Mouse (Mus musculus) hindbrain, embryonic 11.5 days (tissue): ENCODE measurements around the gene Rab24. TPM values are rescaled to one million over a fixed set of nuclear protein-coding genes. Genes with fewer than 3 reads are reported as not detected.

Experiments used
- ATAC-seq: fragments of 200-750 bp; cut with Nextera tagmentation; 2 replicates; pipeline ENCODE4 v1.8.0; 2017; ENCODE audit warnings: mild to moderate bottlenecking, moderate TSS enrichment, moderate library complexity; ENCODE audit not compliant: low FRiP score
- DNase-seq: peaks from one replicate; pipeline ENCODE4 v3.0.0-alpha.2; 2015; ENCODE audit warnings: low spot score
- H3K27ac ChIP-seq: fragments of 300-500 bp; sonication (generic); 2 replicates; pipeline ENCODE4 v1.5.1; 2014; ENCODE audit warnings: mild to moderate bottlenecking, low read depth, low read length
- H3K27me3 ChIP-seq: fragments of 300-500 bp; sonication (generic); 2 replicates; pipeline ENCODE4 v1.6.1; 2014; ENCODE audit warnings: mild to moderate bottlenecking, low read length, moderate library complexity, mixed read lengths; ENCODE audit not compliant: control insufficient read depth, insufficient read depth
- H3K36me3 ChIP-seq: fragments of 300-500 bp; sonication (generic); 2 replicates; pipeline ENCODE4 v1.6.1; 2014; ENCODE audit warnings: mild to moderate bottlenecking, low read length, moderate library complexity, mixed read lengths; ENCODE audit not compliant: control insufficient read depth, insufficient read depth
- H3K4me1 ChIP-seq: fragments of 300-500 bp; sonication (generic); replicated peaks from 2 replicates; pipeline ENCODE4 v1.6.1; 2014; ENCODE audit warnings: low read length, mixed read lengths; ENCODE audit not compliant: control insufficient read depth, insufficient read depth
- H3K4me2 ChIP-seq: fragments of 300-500 bp; sonication (generic); replicated peaks from 2 replicates; pipeline ENCODE4 v1.6.1; 2014; ENCODE audit warnings: mild to moderate bottlenecking, low read depth, low read length
- H3K4me3 ChIP-seq: fragments of 300-500 bp; sonication (generic); 2 replicates; pipeline ENCODE4 v1.5.1; 2014; ENCODE audit warnings: low read depth, low read length
- H3K9ac ChIP-seq: fragments of 300-500 bp; sonication (generic); 2 replicates; pipeline ENCODE4 v1.6.1; 2014; ENCODE audit warnings: low read depth, low read length
- H3K9me3 ChIP-seq: fragments of 300-500 bp; sonication (generic); 2 replicates; pipeline ENCODE4 v1.6.1; 2016; ENCODE audit warnings: low read length; ENCODE audit not compliant: control insufficient read depth
- WGBS: fragments of 180-500 bp; shearing (Covaris S2); extraction: QIAGEN DNeasy Blood & Tissue Kit; methylation state at CpG from one replicate; pipeline ENCODE4 v1.1.7; 2014; 5-methylcytosine and 5-hydroxymethylcytosine counted together
- polyA plus RNA-seq: library from polyadenylated mRNA; unstranded; fragments of >200 nt; fragmentation: Nextera tagmentation; extraction: Ambion mirVana; gene quantifications from 2 replicates; pipeline ENCODE4 v1.2.1, GENCODE M21; 2014

The Rab24 gene
- polyA plus RNA-seq, 1 experiment from 2014 or later = 90.9 TPM

DNA sequence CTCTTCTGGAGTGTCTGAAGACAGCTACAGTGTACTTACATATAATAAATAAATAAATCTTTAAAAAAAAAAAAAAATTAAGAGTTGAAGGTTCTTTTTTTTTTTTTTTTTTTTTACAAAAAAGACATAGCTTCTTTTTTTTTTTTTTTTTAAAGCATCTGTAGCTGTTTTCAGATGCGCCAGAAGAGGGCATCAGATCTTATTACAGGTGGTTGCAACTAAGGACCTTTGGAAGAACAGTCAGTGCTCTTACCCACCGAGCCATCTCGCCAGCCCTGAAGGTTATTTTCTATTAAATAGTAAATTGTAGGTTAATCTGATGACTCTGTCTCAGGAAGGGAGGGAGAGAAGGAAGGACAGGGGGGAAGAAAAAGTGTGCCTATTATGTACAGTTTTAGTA is 32.9 kb downstream of the Rab24 start:
- Histone ChIP-seq H3K27me3 (no peaks in the 10 kb centered on the region), H3K4me2 (no peak overlapping the region), H3K9ac (no peak overlapping the region), H3K4me1 (no peaks in the 10 kb centered on the region), H3K36me3 (peaks cover 5% of the 10 kb centered on the region), H3K9me3 (no peaks in the 10 kb centered on the region), H3K27ac (no peak overlapping the region), H3K4me3 (no peak overlapping the region)
- WGBS = 92% methylated on average over 3 of the region's 3 CpGs
- DNase-seq (no peak), ATAC-seq (no peak)

DNA sequence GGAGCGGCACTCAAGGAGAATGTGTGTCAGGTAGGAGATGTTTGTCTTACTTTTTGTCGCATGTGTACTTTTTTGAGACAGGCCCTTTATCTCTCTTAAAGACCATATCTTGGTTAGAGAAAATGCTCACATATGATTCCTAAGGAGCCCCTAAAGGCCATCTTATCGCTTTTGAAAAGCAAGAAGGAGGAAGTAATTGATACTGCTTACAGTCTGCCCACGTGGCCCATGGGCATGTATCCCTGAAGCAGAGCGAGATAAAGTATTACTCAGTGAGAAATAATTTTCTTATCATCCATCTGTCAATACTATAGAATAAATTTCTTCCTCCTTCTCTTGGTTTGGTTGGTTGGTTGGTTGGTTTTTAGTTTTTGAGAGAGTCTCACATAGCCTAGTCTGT is 44.1 kb downstream of the Rab24 start:
- Histone ChIP-seq H3K4me1 (no peaks in the 10 kb centered on the region), H3K27ac (no peak overlapping the region), H3K9me3 (no peaks in the 10 kb centered on the region), H3K4me3 (no peak overlapping the region), H3K27me3 (no peaks in the 10 kb centered on the region), H3K4me2 (no peak overlapping the region), H3K9ac (no peak overlapping the region), H3K36me3 (0 out of 2 replicates have a peak, but pooled peaks cover 9% of the 10 kb centered on the region)
- ATAC-seq (no peak), DNase-seq (no peak)
- WGBS = 90% methylated on average over 5 of the region's 5 CpGs

DNA sequence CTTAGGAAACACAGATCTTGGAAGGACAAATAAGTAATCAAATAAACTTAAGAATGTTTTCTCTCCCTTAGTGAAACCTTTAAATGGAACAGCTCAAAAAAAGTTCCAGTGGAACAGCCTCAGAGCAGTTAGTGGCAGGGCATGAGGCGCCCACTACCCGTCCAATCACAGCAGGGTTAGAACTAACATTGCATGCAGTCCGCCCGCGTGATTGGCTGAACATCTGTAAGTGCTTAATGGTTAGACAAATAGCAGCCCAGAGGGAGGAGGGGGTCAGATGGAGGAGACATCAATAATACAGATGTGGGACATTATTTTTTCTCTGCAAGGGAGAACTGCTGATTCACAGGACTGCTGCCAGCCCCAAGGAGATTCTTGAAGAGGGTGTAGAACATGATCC is 44.5 kb downstream of the Rab24 start:
- Histone ChIP-seq H3K27me3 (no peaks in the 10 kb centered on the region), H3K4me1 (no peaks in the 10 kb centered on the region), H3K9ac (no peak overlapping the region), H3K36me3 (0 out of 2 replicates have a peak, but pooled peaks cover 9% of the 10 kb centered on the region), H3K27ac (no peak overlapping the region), H3K4me3 (no peak overlapping the region), H3K9me3 (no peaks in the 10 kb centered on the region), H3K4me2 (no peak overlapping the region)
- no peak for DNase-seq
- WGBS = 83% methylated on average over 5 of the region's 5 CpGs
- no peak for ATAC-seq

Other genes starting within 250 kb of the Rab24 start
- gene Uimc1, start 221.6 kb downstream of the Rab24 start, polyA plus RNA-seq = 21.5 and 24.1 TPM in 2 replicates
- gene Zfp346, start 216.6 kb downstream of the Rab24 start, polyA plus RNA-seq = 21.1 and 25.2 TPM in 2 replicates
- gene Gm17617, start 188.4 kb downstream of the Rab24 start, polyA plus RNA-seq = not detected in 2 replicates
- gene Fgfr4, start 169.3 kb downstream of the Rab24 start, polyA plus RNA-seq = 0.66 and 1.5 TPM in 2 replicates
- 64.5 and 108 TPM in 2 replicates for gene Nsd1, start 112.2 kb downstream of the Rab24 start, polyA plus RNA-seq
- gene Prelid1, start 1.4 kb downstream of the Rab24 start, polyA plus RNA-seq = 433 and 450 TPM in 2 replicates
- gene Mxd3, start 7.9 kb upstream of the Rab24 start, polyA plus RNA-seq = 28.4 and 30.5 TPM in 2 replicates
- 64.8 and 77.3 TPM in 2 replicates for gene Lman2, start 40.8 kb upstream of the Rab24 start, polyA plus RNA-seq
- gene Rgs14, start 47.8 kb upstream of the Rab24 start, polyA plus RNA-seq = 0.42 and 0.48 TPM in 2 replicates
- not detected in 2 replicates for gene Slc34a1, start 76.2 kb upstream of the Rab24 start, polyA plus RNA-seq
- not detected in 2 replicates for gene Pfn3, start 93.3 kb upstream of the Rab24 start, polyA plus RNA-seq
- 0.28 TPM in 1 of 2 replicates, not detected in the other for gene F12, start 104.8 kb upstream of the Rab24 start, polyA plus RNA-seq
- gene Grk6, start 123.1 kb upstream of the Rab24 start, polyA plus RNA-seq = 37.6 and 52.3 TPM in 2 replicates
- gene Prr7, start 142.3 kb upstream of the Rab24 start, polyA plus RNA-seq = 2.4 and 2.5 TPM in 2 replicates
- 277 and 314 TPM in 2 replicates for gene Dbn1, start 166.2 kb upstream of the Rab24 start, polyA plus RNA-seq
- 135 and 152 TPM in 2 replicates for gene Pdlim7, start 191.7 kb upstream of the Rab24 start, polyA plus RNA-seq
- 2.2 and 2.8 TPM in 2 replicates for gene Dok3, start 207.3 kb upstream of the Rab24 start, polyA plus RNA-seq
- gene Ddx41, start 214.7 kb upstream of the Rab24 start, polyA plus RNA-seq = 67.6 and 75.0 TPM in 2 replicates
- gene Fam193b, start 249.2 kb upstream of the Rab24 start, polyA plus RNA-seq = 44.5 and 45.9 TPM in 2 replicates